Mouse (Mus musculus): Measurements from ENCODE around the gene Slc34a2. TPM values are rescaled to one million over a fixed set of nuclear protein-coding genes. Genes with fewer than 3 reads are reported as not detected.

Slc34a2 gene
- 0.01 and 0.05 TPM in 2 replicates for polyA plus RNA-seq (2012; rRNA removed)

GRCm38 (mm10) chr5:53037781-53038180 is at the start of gene Slc34a2:
Slc34a2 (plus strand) TSS chr5:53038081.

Other genes starting within 250 kb of the Slc34a2 start
- gene Anapc4, start 204.1 kb upstream of the Slc34a2 start, polyA plus RNA-seq (2012; rRNA removed): 190 and 193 TPM in 2 replicates
- gene Sel1l3, start 175.8 kb downstream of the Slc34a2 start, polyA plus RNA-seq (2012; rRNA removed): 12.9 and 18.2 TPM in 2 replicates
- gene Smim20, start 229.0 kb downstream of the Slc34a2 start, polyA plus RNA-seq (2012; rRNA removed): 42.8 and 45.2 TPM in 2 replicates

Measured in central nervous system, embryonic 14 days (tissue).